Mouse (Mus musculus) C2C12 (cell line): ENCODE results near the gene Dhfr.

Source experiments
- CEBPB ChIP-seq: IDR thresholded peaks from one replicate; pipeline ENCODE4 v1.6.1; 2011; ENCODE audit warnings: low read depth, mild to moderate bottlenecking, control low read depth, moderate library complexity
- CTCF ChIP-seq: IDR thresholded peaks from one replicate; pipeline ENCODE4 v1.5.1; 2011; ENCODE audit not compliant: control insufficient read depth, insufficient read depth, insufficient read length
- FOSL1 ChIP-seq: IDR thresholded peaks from one replicate; pipeline ENCODE4 v1.8.0; 2011; ENCODE audit warnings: mild to moderate bottlenecking, low read length; ENCODE audit not compliant: poor library complexity, insufficient read depth, severe bottlenecking
- MAX ChIP-seq: IDR thresholded peaks from one replicate; pipeline ENCODE4 v1.6.1; 2011; ENCODE audit warnings: mild to moderate bottlenecking, control low read depth
- MYOD1 ChIP-seq: IDR thresholded peaks from one replicate; pipeline ENCODE4 v1.6.1; 2011; ENCODE audit warnings: low read depth; ENCODE audit not compliant: control insufficient read depth, insufficient read length
- MYOG ChIP-seq: IDR thresholded peaks from one replicate; pipeline ENCODE4 v1.6.1; 2011; ENCODE audit not compliant: control insufficient read depth, insufficient read length; ENCODE audit errors: extremely low read depth
- USF1 ChIP-seq: IDR thresholded peaks from one replicate; pipeline ENCODE4 v1.6.1; 2011; ENCODE audit warnings: low read depth, mild to moderate bottlenecking, control low read depth, moderate library complexity

DNA sequence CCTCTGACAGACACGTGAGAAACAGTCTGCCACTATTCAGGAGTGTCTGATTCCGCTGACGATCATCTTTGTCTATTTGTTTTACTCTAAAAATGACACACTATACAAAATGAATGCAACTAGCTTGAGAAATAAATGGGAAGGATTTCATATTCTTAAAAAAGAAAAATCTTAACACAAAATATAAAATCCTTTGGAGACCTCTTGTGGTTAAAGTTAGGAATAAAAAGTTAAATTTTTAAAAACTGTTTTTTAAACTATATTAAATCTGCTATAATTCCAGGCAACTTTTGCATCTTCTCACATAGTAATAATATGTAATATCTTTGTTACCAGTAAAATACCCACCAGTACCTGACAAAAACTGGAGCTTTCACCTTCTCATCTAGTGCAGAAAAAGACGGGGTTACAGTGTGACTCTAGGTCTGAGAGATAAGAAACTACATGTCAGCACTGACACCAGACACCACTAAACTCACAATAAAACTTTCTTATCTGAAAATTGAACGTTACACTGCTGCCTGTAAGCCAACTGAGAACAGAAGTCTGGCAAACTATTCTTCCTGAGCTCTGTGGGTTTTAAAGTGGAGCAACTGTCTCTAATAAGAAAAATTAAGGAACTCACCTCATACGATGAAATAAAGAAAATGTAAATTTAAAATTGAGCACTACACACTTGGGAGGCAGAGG lies 16.6 kb upstream of the Dhfr start:
- TF ChIP-seq CTCF (no peak), USF1 (no peak), FOSL1 (no peak), MAX (no peak), CEBPB (no peak), MYOG (no peak), MYOD1 (no peak)
